23 mouse cellular contexts compared by ENCODE assay signal in the genomic region with DNA sequence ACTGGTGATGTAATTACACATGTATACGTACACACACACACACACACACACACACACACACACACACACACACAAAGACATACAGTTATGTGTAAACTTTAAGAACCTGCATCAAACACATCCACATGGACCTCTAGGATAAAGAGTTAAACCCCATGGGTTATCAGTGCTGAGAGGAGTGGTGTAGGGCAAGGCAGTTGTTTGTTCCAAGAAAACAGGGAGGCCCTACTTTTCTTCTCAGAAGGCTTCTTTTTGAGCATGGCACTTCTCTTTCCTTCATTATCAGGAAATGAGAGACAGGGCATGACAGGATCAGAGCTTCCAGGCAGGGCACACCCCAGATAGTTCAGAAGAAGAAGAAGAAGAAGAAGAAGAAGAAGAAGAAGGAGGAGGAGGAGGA. TPM values are rescaled to one million over a fixed set of nuclear protein-coding genes. Genes with fewer than 3 reads are reported as not detected.
A peak's percentile ranks its signal among the peaks of the same experiment; 100 is the strongest.
DNase-seq lines count a peak whose midpoint lies in the region; ATAC-seq lines count a peak whose summit lies in the region.
"Had no signal": no experiment of that assay in that cellular context is flagged by ENCODE, and none has a peak within 500 bp of the region (broad histone marks: within the 10 kb centered on the region; RNA-seq: fewer than 3 reads in every experiment).

No protein-coding gene starts in this region.

- H3K9me3 ChIP-seq in heart, embryonic 11.5 days (replicated peaks; ENCODE audit: control insufficient read depth, low read length), result no peaks in the 10 kb centered on the region
- no peaks in the 10 kb centered on the region for H3K9me3 ChIP-seq in liver, embryonic 11.5 days (ENCODE audit: control insufficient read depth, low read length)
- H3K9me3 ChIP-seq in liver, embryonic 15.5 days (replicated peaks), result no peaks in the 10 kb centered on the region
- H3K9me3 ChIP-seq: embryonic facial prominence, embryonic 13.5 days; forebrain, embryonic 13.5 days; heart, embryonic 13.5 days; hindbrain, embryonic 12.5 days had no signal

- 53% methylated on average over 1 of the region's 1 CpGs for WGBS in heart, embryonic 11.5 days (ENCODE audit: insufficient replicate concordance)
- WGBS in liver, embryonic 11.5 days, result 32% methylated on average over 1 of the region's 1 CpGs
- 27% methylated on average over 1 of the region's 1 CpGs for WGBS in liver, embryonic 15.5 days (ENCODE audit: insufficient replicate concordance)

- H3K27me3 ChIP-seq in heart, embryonic 11.5 days (ENCODE audit: control insufficient read depth, insufficient read depth, low read length), result no peaks in the 10 kb centered on the region
- H3K27me3 ChIP-seq in liver, embryonic 11.5 days (replicated peaks; ENCODE audit: control insufficient read depth, insufficient read depth, low read length), result no peaks in the 10 kb centered on the region
- no peaks in the 10 kb centered on the region for H3K27me3 ChIP-seq in liver, embryonic 15.5 days
- H3K27me3 ChIP-seq: embryonic facial prominence, embryonic 13.5 days; forebrain, embryonic 13.5 days; heart, embryonic 13.5 days; hindbrain, embryonic 12.5 days had no signal

- intact Hi-C loops in heart, postnatal 25 days (cut with DNase I), result no loop called here

- peak; percentile 55 for DNase-seq in heart, adult 11 months
- peak; percentile 21 for DNase-seq in liver, embryonic 11.5 days (ENCODE audit: low spot score)
- DNase-seq in adrenal gland, adult 18-20 months (ENCODE audit: low spot score in 2 of 2), result no peak
- no peak for DNase-seq in kidney, adult 18-20 months
- DNase-seq in heart, postnatal 25 days (ENCODE audit: low spot score), result no peak
- DNase-seq: adrenal gland, adult 8-10 months; adrenal gland, postnatal 36 days; B cell, adult 2 months; cerebellum, adult 18-20 months; cerebellum, adult 9-11 months; cerebellum, postnatal 36 days; forebrain, postnatal 0 days; gastrocnemius, postnatal 14 days; heart, postnatal 4 days had no signal

- no peak overlapping the region for H3K9ac ChIP-seq in heart, embryonic 11.5 days (ENCODE audit: low read depth, low read length)
- no peak overlapping the region for H3K9ac ChIP-seq in liver, embryonic 11.5 days (ENCODE audit: low read depth, low read length)
- no peak overlapping the region for H3K9ac ChIP-seq in liver, embryonic 15.5 days
- H3K9ac ChIP-seq: embryonic facial prominence, embryonic 13.5 days; forebrain, embryonic 13.5 days; forebrain, postnatal 0 days; heart, embryonic 13.5 days; hindbrain, embryonic 12.5 days had no signal

- H3K4me2 ChIP-seq in heart, embryonic 11.5 days, result no peak overlapping the region
- no peak overlapping the region for H3K4me2 ChIP-seq in liver, embryonic 11.5 days
- H3K4me2 ChIP-seq in liver, embryonic 15.5 days, result no peak overlapping the region
- H3K4me2 ChIP-seq: embryonic facial prominence, embryonic 13.5 days; forebrain, embryonic 13.5 days; heart, embryonic 13.5 days; hindbrain, embryonic 12.5 days had no signal

- H3K4me1 ChIP-seq in heart, embryonic 11.5 days (ENCODE audit: control insufficient read depth, insufficient read depth, low read length), result no peaks in the 10 kb centered on the region
- no peaks in the 10 kb centered on the region for H3K4me1 ChIP-seq in liver, embryonic 11.5 days (replicated peaks; ENCODE audit: control insufficient read depth, insufficient read depth, low read length)
- H3K4me1 ChIP-seq in liver, embryonic 15.5 days (replicated peaks), result peaks cover 2% of the 10 kb centered on the region; the same call in 1 of the 2 replicates
- H3K4me1 ChIP-seq: embryonic facial prominence, embryonic 13.5 days; forebrain, embryonic 13.5 days; heart, embryonic 13.5 days; hindbrain, embryonic 12.5 days had no signal

- no peak overlapping the region for H3K4me3 ChIP-seq in heart, embryonic 11.5 days (ENCODE audit: low read depth, low read length)
- H3K4me3 ChIP-seq in liver, embryonic 11.5 days (ENCODE audit: low read depth, low read length), result no peak overlapping the region
- H3K4me3 ChIP-seq in liver, embryonic 15.5 days (replicated peaks), result no peak overlapping the region
- H3K4me3 ChIP-seq: embryonic facial prominence, embryonic 13.5 days; forebrain, embryonic 13.5 days; heart, embryonic 13.5 days; hindbrain, embryonic 12.5 days had no signal

- no peaks in the 10 kb centered on the region for H3K36me3 ChIP-seq in heart, embryonic 11.5 days (ENCODE audit: control insufficient read depth, insufficient read depth, low read length)
- no peaks in the 10 kb centered on the region for H3K36me3 ChIP-seq in liver, embryonic 11.5 days (ENCODE audit: control insufficient read depth, insufficient read depth, low read length)
- H3K36me3 ChIP-seq in liver, embryonic 15.5 days (replicated peaks), result no peaks in the 10 kb centered on the region
- H3K36me3 ChIP-seq: embryonic facial prominence, embryonic 13.5 days; heart, embryonic 13.5 days; hindbrain, embryonic 12.5 days had no signal

- H3K27ac ChIP-seq in heart, embryonic 11.5 days (ENCODE audit: low read depth, low read length), result no peak overlapping the region
- H3K27ac ChIP-seq in liver, embryonic 11.5 days (ENCODE audit: low read depth, low read length), result no peak overlapping the region
- H3K27ac ChIP-seq in liver, embryonic 15.5 days (replicated peaks), result no peak overlapping the region
- H3K27ac ChIP-seq: embryonic facial prominence, embryonic 13.5 days; forebrain, embryonic 13.5 days; heart, embryonic 13.5 days; hindbrain, embryonic 12.5 days had no signal

- no peak for ATAC-seq in heart, embryonic 11.5 days (replicated peaks; ENCODE audit: insufficient number of reproducible peaks, low FRiP score, low TSS enrichment)
- peak; percentile 89 for ATAC-seq in liver, embryonic 11.5 days (replicated peaks; ENCODE audit: low FRiP score)
- ATAC-seq in liver, embryonic 15.5 days (ENCODE audit: insufficient read depth), result peak; percentile 68
- ATAC-seq: forebrain, embryonic 13.5 days; forebrain, postnatal 0 days; hindbrain, embryonic 16.5 days had no signal

RNA-seq across cellular contexts. Expression of gene Clec4g, which starts 13.6 kb away (rescaled TPM):
- polyA plus RNA-seq in heart, embryonic 11.5 days (2014; fragmentation: Nextera tagmentation; extraction: Ambion mirVana), result 4.1 and 4.6 TPM in 2 replicates
- polyA plus RNA-seq in liver, embryonic 11.5 days (2014; fragmentation: Nextera tagmentation; extraction: Ambion mirVana), result 0.92 and 1.8 TPM in 2 replicates
- 6.7 and 9.3 TPM in 2 replicates for polyA plus RNA-seq in liver, embryonic 15.5 days (2015; fragmentation: Nextera tagmentation; extraction: Ambion mirVana)
- not detected for total RNA-seq in adrenal gland, adult 18-20 months (2021)
- under 1 TPM; 0.65 to 0.67 TPM for total RNA-seq in heart, postnatal 25 days (2021)
- total RNA-seq: adrenal gland, adult 8-10 months; adrenal gland, postnatal 36 days; forebrain, postnatal 0 days; gastrocnemius, adult 18-20 months had no signal
- polyA plus RNA-seq: forebrain, embryonic 13.5 days; hindbrain, embryonic 16.5 days had no signal

RNA-seq across cellular contexts. Expression of gene Cd209a, which starts 14.7 kb away (rescaled TPM):
- polyA plus RNA-seq in heart, embryonic 11.5 days (2014; fragmentation: Nextera tagmentation; extraction: Ambion mirVana), result not detected in 2 replicates
- 0.23 TPM in 1 of 2 replicates, not detected in the other for polyA plus RNA-seq in liver, embryonic 11.5 days (2014; fragmentation: Nextera tagmentation; extraction: Ambion mirVana)
- 0.18 and 0.23 TPM in 2 replicates for polyA plus RNA-seq in liver, embryonic 15.5 days (2015; fragmentation: Nextera tagmentation; extraction: Ambion mirVana)
- total RNA-seq in adrenal gland, adult 18-20 months (2021), result 1 to 10 TPM in 1 of 2 experiments, under 1 TPM in 1; 0.40 to 1.7 TPM
- total RNA-seq in heart, postnatal 25 days (2021), result under 1 TPM; 0.22 to 0.42 TPM
- total RNA-seq: forebrain, postnatal 0 days; gastrocnemius, postnatal 14 days; heart, postnatal 4 days had no signal
- polyA plus RNA-seq: forebrain, embryonic 13.5 days; heart, embryonic 13.5 days; heart, postnatal 0 days; hindbrain, embryonic 12.5 days; hindbrain, embryonic 16.5 days had no signal

RNA-seq across cellular contexts. Expression of gene Fcer2a, which starts 40.1 kb away (rescaled TPM):
- 0.13 and 0.14 TPM in 2 replicates for polyA plus RNA-seq in heart, embryonic 11.5 days (2014; fragmentation: Nextera tagmentation; extraction: Ambion mirVana)
- 0.10 TPM in 1 of 2 replicates, not detected in the other for polyA plus RNA-seq in liver, embryonic 11.5 days (2014; fragmentation: Nextera tagmentation; extraction: Ambion mirVana)
- 0.05 and 0.08 TPM in 2 replicates for polyA plus RNA-seq in liver, embryonic 15.5 days (2015; fragmentation: Nextera tagmentation; extraction: Ambion mirVana)
- under 1 TPM in 1 of 2 experiments, not detected in 1; 0.35 TPM for total RNA-seq in adrenal gland, adult 18-20 months (2021)
- under 1 TPM; 0.29 to 0.59 TPM for total RNA-seq in heart, postnatal 25 days (2021)
- total RNA-seq: adrenal gland, postnatal 36 days; forebrain, postnatal 0 days; gastrocnemius, adult 18-20 months had no signal

RNA-seq across cellular contexts. Expression of gene Trappc5, which starts 58.0 kb away (rescaled TPM):
- polyA plus RNA-seq in heart, embryonic 11.5 days (2014; fragmentation: Nextera tagmentation; extraction: Ambion mirVana), result 26.3 and 33.2 TPM in 2 replicates
- 29.5 and 31.6 TPM in 2 replicates for polyA plus RNA-seq in liver, embryonic 11.5 days (2014; fragmentation: Nextera tagmentation; extraction: Ambion mirVana)
- 13.2 and 15.1 TPM in 2 replicates for polyA plus RNA-seq in liver, embryonic 15.5 days (2015; fragmentation: Nextera tagmentation; extraction: Ambion mirVana)
- total RNA-seq in adrenal gland, adult 18-20 months (2021), result 10 to 100 TPM; 22.4 to 23.6 TPM
- total RNA-seq in heart, postnatal 25 days (2021), result 10 to 100 TPM; 19.1 to 19.3 TPM

Comparison
In these comparisons a context has a peak if more than half of its experiments do, and no peak if none do; other contexts are left out.
1. DNase-seq: peak in heart, adult 11 months (single experiment) and liver, embryonic 11.5 days (single experiment); none in adrenal gland, adult 18-20 months (0 of 2), kidney, adult 18-20 months (single experiment) and heart, postnatal 25 days (single experiment).